Mouse (Mus musculus): ENCODE data around the gene Cyp1a1. TPM values are rescaled to one million over a fixed set of nuclear protein-coding genes. Genes with fewer than 3 reads are reported as not detected.

The Cyp1a1 gene
- total RNA-seq, 2 experiments from 2014 or later: 0.36 to 0.53 TPM

DNA sequence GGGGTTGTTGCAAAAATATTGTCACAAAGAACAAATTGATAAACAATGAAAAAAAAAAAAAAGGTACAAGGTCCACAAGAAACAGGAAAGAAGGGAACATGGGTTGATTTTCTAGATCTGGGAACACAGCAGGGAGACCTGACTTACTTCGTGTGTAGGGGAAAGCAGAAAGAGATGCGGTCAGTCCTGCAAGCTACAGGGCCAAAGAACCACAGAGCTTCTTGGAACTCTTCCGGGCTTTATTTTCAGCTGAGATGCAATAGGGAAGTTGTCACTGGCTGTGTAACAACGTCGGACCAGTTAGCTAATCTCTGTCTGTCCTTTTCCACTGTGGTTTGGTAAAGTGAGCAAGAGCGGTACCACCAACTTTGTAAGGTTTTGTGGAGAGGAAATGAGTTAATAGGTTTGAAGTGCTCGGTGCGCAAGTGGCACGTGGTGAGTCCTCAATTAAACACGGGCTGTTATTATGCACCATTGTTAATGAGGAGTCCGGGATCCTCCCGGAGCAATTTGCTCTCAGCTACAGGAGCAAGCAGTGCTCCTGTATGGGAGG lies 41.1 kb upstream of the Cyp1a1 start:
- Histone ChIP-seq H3K27ac (no peak overlapping the region), H3K4me3 (no peak overlapping the region)
- TF ChIP-seq CTCF (IDR thresholded peaks at IDR 0.05): no peak
- DNase-seq: no peak
- intact Hi-C loops (cut with DNase I): loop anchor here (5.0 kb wide), 1 partner anchor 104 kb away; no protein-coding TSS in a partner anchor

DNA sequence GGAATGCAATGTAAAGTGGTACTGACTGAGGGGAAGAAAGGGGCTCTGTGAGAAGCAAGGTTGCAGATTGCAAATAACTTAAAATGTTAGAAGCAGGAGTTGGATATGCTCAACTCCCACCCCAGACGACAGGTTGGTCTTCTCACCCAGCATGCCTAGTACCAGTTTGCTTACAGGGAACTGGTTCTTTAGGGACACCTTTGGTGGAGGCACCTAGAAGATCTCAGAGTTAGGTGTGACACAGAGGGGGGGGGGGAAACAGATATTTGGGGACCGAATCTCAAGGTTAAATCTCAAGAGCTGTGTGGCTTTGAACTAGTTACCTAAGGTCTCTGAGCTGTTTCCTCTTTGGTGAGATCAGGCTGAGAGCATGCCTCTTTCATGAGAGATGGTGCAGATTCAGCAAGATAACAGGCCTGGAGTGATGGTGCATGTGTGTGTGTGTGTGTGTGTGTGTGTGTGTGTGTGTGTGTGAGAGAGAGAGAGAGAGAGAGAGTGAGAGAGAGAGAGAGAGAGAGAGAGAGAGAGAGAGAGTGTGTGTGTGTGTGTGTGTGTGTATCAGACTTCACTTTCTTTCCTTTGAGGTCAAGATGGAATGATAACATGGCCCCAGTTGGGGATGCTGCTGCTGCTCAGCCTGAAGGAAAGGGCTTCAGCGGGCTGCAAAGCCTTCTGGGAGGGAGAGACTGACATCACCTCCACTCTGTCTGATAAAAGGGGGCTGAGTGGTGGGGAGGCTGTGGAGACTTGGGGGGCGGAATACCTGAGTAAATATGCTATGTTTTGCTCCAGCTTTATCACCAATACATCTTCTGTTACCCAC lies 40.2 kb upstream of the Cyp1a1 start:
- no peak for DNase-seq
- no peak for TF ChIP-seq CTCF (IDR thresholded peaks at IDR 0.05)
- intact Hi-C loops (cut with DNase I): loop anchor here (5.0 kb wide), 1 partner anchor 105 kb away; no protein-coding TSS in a partner anchor
- Histone ChIP-seq H3K4me3 (no peak overlapping the region), H3K27ac (no peak overlapping the region)

GRCm38 (mm10) chr9:57650130-57650785 lies 37.5 kb upstream of the Cyp1a1 start:
- DNase-seq: no peak
- no peak for TF ChIP-seq CTCF (IDR thresholded peaks at IDR 0.05)
- intact Hi-C loops (cut with DNase I): no loop called here
- Histone ChIP-seq H3K27ac (0 out of 2 replicates have a peak overlapping the region, but pooled peaks have one; percentile 38), H3K4me3 (no peak overlapping the region)

GRCm38 (mm10) chr9:57650786-57651311 lies 36.9 kb upstream of the Cyp1a1 start:
- Histone ChIP-seq H3K4me3 (no peak overlapping the region), H3K27ac (peak overlapping the region; percentile 43; the same call in 1 of the 2 replicates)
- TF ChIP-seq CTCF (IDR thresholded peaks at IDR 0.05): no peak
- intact Hi-C loops (cut with DNase I): no loop called here
- no peak for DNase-seq

- intact Hi-C loops (cut with DNase I): no loop called here
- H3K4me3 ChIP-seq: no peak overlapping the region
- DNase-seq: no peak
- TF ChIP-seq CTCF (IDR thresholded peaks at IDR 0.05): no peak
- no peak overlapping the region for H3K27ac ChIP-seq
Measured at GRCm38 (mm10) chr9:57652351-57652750, 35.4 kb upstream of the Cyp1a1 start.

GRCm38 (mm10) chr9:57652855-57653254 lies 34.9 kb upstream of the Cyp1a1 start:
- H3K4me3 ChIP-seq: no peak overlapping the region
- no peak for DNase-seq
- intact Hi-C loops (cut with DNase I): no loop called here
- no peak for TF ChIP-seq CTCF (IDR thresholded peaks at IDR 0.05)
- no peak overlapping the region; the same call in 1 of the 2 replicates for H3K27ac ChIP-seq

DNA sequence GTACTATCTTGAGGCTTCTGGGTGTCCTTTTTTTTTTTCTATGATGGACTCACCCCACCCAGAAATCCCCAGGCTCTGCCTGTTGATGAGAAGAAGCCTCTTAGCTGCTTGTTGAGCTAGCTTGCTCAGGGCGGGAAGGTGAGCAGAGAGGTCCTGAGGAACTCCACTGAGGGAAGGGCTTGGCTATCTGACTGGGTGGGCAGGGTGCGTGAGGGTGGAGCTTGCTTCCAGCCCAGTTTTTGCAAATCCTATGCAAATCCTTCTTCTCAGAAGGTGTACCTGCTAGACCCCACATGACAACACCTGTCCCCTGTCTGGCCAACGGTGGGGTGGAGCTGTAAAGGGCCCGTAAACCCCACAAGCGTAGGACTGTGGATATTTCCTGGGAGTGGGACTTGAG lies 34.4 kb upstream of the Cyp1a1 start, which contains the start of gene Csk:
Gene Csk (minus strand): TSS at position 349 of the 400 bp plus-strand sequence.
- intact Hi-C loops (cut with DNase I): no loop called here
- TF ChIP-seq CTCF (IDR thresholded peaks at IDR 0.05): no peak
- no peak for DNase-seq
- Histone ChIP-seq H3K4me3 (no peak within 1 kb of the TSS), H3K27ac (no peak within 1 kb of the TSS; the same call in 1 of the 2 replicates)

- TF ChIP-seq CTCF (IDR thresholded peaks at IDR 0.05): no peak
- intact Hi-C loops (cut with DNase I): loop anchor here (1.0 to 5.0 kb wide), 4 partner anchors 26 to 168 kb away; partner anchors contain the start of genes Cox5a and Fam219b
- Histone ChIP-seq H3K4me3 (no peak overlapping the region), H3K27ac (no peak overlapping the region)
- DNase-seq: no peak
Measured at GRCm38 (mm10) chr9:57654966-57655365, 32.8 kb upstream of the Cyp1a1 start.

GRCm38 (mm10) chr9:57655749-57656148 lies 32.0 kb upstream of the Cyp1a1 start:
- intact Hi-C loops (cut with DNase I): loop anchor here (1.0 to 5.0 kb wide), 4 partner anchors 26 to 169 kb away; partner anchors contain the start of genes Cox5a and Fam219b
- peak; percentile 96 for DNase-seq
- peak overlapping the region; percentile 41 for H3K4me3 ChIP-seq
- peak overlapping the region; percentile 53 for H3K27ac ChIP-seq
- TF ChIP-seq CTCF (IDR thresholded peaks at IDR 0.05): peak; percentile 94

DNA sequence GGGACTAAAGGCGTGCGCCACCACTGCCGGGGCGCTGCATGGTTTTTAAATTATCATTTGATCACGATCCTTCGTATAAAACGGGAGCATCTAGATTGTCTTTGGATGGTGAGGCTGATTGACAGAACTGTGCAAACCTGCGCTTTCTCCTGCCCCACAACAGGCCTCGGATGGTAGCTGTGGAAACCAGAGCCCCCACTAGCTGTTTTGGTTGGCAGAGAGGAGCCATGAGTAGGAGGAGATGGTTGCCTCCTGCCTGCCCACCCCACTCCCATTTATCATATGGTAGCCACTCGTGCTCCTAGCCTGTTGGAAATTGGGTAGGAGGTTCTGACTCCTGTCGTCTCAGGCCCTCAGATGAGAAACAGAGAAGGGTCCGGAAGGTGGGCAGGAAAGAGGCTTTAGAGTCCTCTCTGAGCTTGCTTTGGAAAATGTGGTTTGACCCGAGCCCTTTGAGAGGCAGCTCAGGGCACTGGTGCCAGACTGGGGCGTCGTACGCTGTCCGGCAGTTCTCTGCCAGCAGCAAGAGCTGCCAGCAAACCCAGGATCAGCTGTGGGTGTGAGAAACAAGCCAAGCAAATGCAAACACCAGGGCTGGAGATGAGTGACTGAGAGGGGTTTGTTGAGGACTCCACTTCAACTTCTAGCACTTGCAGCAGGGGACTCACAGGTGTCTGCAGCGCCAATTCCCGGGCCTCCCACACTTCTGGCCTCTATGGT lies 30.9 kb upstream of the Cyp1a1 start:
- Histone ChIP-seq H3K4me3 (no peak overlapping the region), H3K27ac (0 out of 2 replicates have a peak overlapping the region, but pooled peaks have one; percentile 28)
- TF ChIP-seq CTCF (IDR thresholded peaks at IDR 0.05): no peak
- intact Hi-C loops (cut with DNase I): loop anchor here (5.0 kb wide), 2 partner anchors 119 to 134 kb away; partner anchors contain the start of genes Cox5a and Fam219b
- DNase-seq: peak; percentile 73

DNA sequence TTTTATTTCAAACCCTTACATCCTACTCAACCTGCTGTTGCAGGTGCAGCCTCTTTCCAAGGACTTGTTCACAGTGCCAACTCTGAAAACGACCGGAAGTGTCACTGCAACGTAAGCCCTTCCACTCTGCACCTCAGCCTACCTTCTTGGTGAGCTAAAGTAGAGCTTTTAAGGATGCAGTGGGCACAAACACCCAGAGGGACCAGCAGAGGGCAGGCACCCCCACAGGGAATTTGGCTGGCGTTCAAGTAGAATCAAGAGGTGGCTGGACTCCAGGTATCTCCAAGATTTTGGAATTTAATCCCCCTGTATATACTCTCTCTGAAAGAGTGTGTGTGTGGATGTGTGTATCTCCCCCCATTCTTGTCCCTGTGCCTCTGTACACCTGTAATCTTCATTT lies 29.9 kb upstream of the Cyp1a1 start:
- DNase-seq: no peak
- intact Hi-C loops (cut with DNase I): loop anchor here (5.0 kb wide), 2 partner anchors 121 to 136 kb away; partner anchors contain the start of genes Cox5a and Fam219b
- H3K27ac ChIP-seq: no peak overlapping the region
- H3K4me3 ChIP-seq: no peak overlapping the region
- TF ChIP-seq CTCF (IDR thresholded peaks at IDR 0.05): 0 out of 2 replicates have a peak, but pooled peaks have one; percentile 10
